Mouse (Mus musculus) hindbrain, embryonic 11.5 days (tissue): ENCODE results near the gene Pycr1. TPM values are rescaled to one million over a fixed set of nuclear protein-coding genes. Genes with fewer than 3 reads are reported as not detected.

Source experiments
- ATAC-seq: fragments of 200-750 bp; cut with Nextera tagmentation; 2 replicates; pipeline ENCODE4 v1.8.0; 2017; ENCODE audit warnings: mild to moderate bottlenecking, moderate TSS enrichment, moderate library complexity; ENCODE audit not compliant: low FRiP score
- DNase-seq: peaks from one replicate; pipeline ENCODE4 v3.0.0-alpha.2; 2015; ENCODE audit warnings: low spot score
- H3K27ac ChIP-seq: fragments of 300-500 bp; sonication (generic); 2 replicates; pipeline ENCODE4 v1.5.1; 2014; ENCODE audit warnings: mild to moderate bottlenecking, low read depth, low read length
- H3K27me3 ChIP-seq: fragments of 300-500 bp; sonication (generic); 2 replicates; pipeline ENCODE4 v1.6.1; 2014; ENCODE audit warnings: mild to moderate bottlenecking, low read length, moderate library complexity, mixed read lengths; ENCODE audit not compliant: control insufficient read depth, insufficient read depth
- H3K36me3 ChIP-seq: fragments of 300-500 bp; sonication (generic); 2 replicates; pipeline ENCODE4 v1.6.1; 2014; ENCODE audit warnings: mild to moderate bottlenecking, low read length, moderate library complexity, mixed read lengths; ENCODE audit not compliant: control insufficient read depth, insufficient read depth
- H3K4me1 ChIP-seq: fragments of 300-500 bp; sonication (generic); replicated peaks from 2 replicates; pipeline ENCODE4 v1.6.1; 2014; ENCODE audit warnings: low read length, mixed read lengths; ENCODE audit not compliant: control insufficient read depth, insufficient read depth
- H3K4me2 ChIP-seq: fragments of 300-500 bp; sonication (generic); replicated peaks from 2 replicates; pipeline ENCODE4 v1.6.1; 2014; ENCODE audit warnings: mild to moderate bottlenecking, low read depth, low read length
- H3K4me3 ChIP-seq: fragments of 300-500 bp; sonication (generic); 2 replicates; pipeline ENCODE4 v1.5.1; 2014; ENCODE audit warnings: low read depth, low read length
- H3K9ac ChIP-seq: fragments of 300-500 bp; sonication (generic); 2 replicates; pipeline ENCODE4 v1.6.1; 2014; ENCODE audit warnings: low read depth, low read length
- H3K9me3 ChIP-seq: fragments of 300-500 bp; sonication (generic); 2 replicates; pipeline ENCODE4 v1.6.1; 2016; ENCODE audit warnings: low read length; ENCODE audit not compliant: control insufficient read depth
- WGBS: fragments of 180-500 bp; shearing (Covaris S2); extraction: QIAGEN DNeasy Blood & Tissue Kit; methylation state at CpG from one replicate; pipeline ENCODE4 v1.1.7; 2014; 5-methylcytosine and 5-hydroxymethylcytosine counted together
- polyA plus RNA-seq: library from polyadenylated mRNA; unstranded; fragments of >200 nt; fragmentation: Nextera tagmentation; extraction: Ambion mirVana; gene quantifications from 2 replicates; pipeline ENCODE4 v1.2.1, GENCODE M21; 2014

Pycr1 gene
- polyA plus RNA-seq, 1 experiment from 2014 or later: 28.2 TPM

GRCm38 (mm10) chr11:120597240-120598235 is 46.0 kb downstream of the Pycr1 start:
- Histone ChIP-seq H3K27ac (peak overlapping the region; percentile 88), H3K9me3 (no peaks in the 10 kb centered on the region), H3K4me2 (peak overlapping the region; percentile 92), H3K4me3 (peak overlapping the region; percentile 100), H3K36me3 (peaks cover 15% of the 10 kb centered on the region), H3K9ac (peak overlapping the region; percentile 99), H3K4me1 (peaks cover 7% of the 10 kb centered on the region; the same call in 1 of the 2 replicates), H3K27me3 (no peaks in the 10 kb centered on the region)
- DNase-seq: no peak
- WGBS: 6% methylated on average over 59 of the region's 99 CpGs
- peak; percentile 73 for ATAC-seq

DNA sequence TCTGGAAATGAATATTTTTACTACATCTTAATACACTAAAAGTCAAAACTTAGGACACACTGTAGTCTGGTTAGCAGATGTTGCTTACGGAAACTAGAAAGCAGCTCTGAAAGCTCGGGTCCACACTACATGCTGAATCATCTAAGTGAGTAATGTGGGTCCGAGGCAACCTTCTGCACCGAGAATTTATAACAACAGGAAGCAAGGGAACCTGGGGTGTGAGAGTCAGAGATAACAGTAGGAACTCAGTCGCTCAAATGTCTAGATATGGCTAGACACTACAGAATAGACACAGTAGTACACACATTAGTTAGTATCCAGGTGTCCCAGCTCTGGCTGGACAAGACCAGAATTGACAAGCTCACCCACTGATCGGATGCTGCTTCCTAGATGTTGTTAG is 55.0 kb downstream of the Pycr1 start:
- ATAC-seq (no peak), DNase-seq (no peak)
- Histone ChIP-seq H3K27ac (no peak overlapping the region), H3K9ac (no peak overlapping the region), H3K36me3 (peaks cover 27% of the 10 kb centered on the region), H3K4me3 (no peak overlapping the region), H3K4me2 (no peak overlapping the region), H3K9me3 (no peaks in the 10 kb centered on the region), H3K27me3 (no peaks in the 10 kb centered on the region), H3K4me1 (no peaks in the 10 kb centered on the region)
- 94% methylated on average over 6 of the region's 6 CpGs for WGBS

Other genes with a start within 250 kb of the Pycr1 start
- gene Nploc4, start 206.1 kb downstream of the Pycr1 start, polyA plus RNA-seq: 37.5 and 40.3 TPM in 2 replicates
- not detected in 2 replicates for gene Tspan10, start 201.1 kb downstream of the Pycr1 start, polyA plus RNA-seq
- 0.18 and 0.26 TPM in 2 replicates for gene Pde6g, start 190.3 kb downstream of the Pycr1 start, polyA plus RNA-seq
- 11.9 and 13.1 TPM in 2 replicates for gene Oxld1, start 185.7 kb downstream of the Pycr1 start, polyA plus RNA-seq
- 25.0 and 30.0 TPM in 2 replicates for gene Ccdc137, start 185.7 kb downstream of the Pycr1 start, polyA plus RNA-seq
- 54.8 and 58.2 TPM in 2 replicates for gene Arl16, start 176.2 kb downstream of the Pycr1 start, polyA plus RNA-seq
- 139 and 141 TPM in 2 replicates for gene Mrpl12, start 159.2 kb downstream of the Pycr1 start, polyA plus RNA-seq
- 35.2 and 35.4 TPM in 2 replicates for gene Slc25a10, start 151.9 kb downstream of the Pycr1 start, polyA plus RNA-seq
- 0.31 and 0.56 TPM in 2 replicates for gene Gcgr, start 113.1 kb downstream of the Pycr1 start, polyA plus RNA-seq
- 245 and 256 TPM in 2 replicates for gene Mcrip1, start 94.0 kb downstream of the Pycr1 start, polyA plus RNA-seq
- not detected in 2 replicates for gene Ppp1r27, start 92.6 kb downstream of the Pycr1 start, polyA plus RNA-seq
- 504 and 527 TPM in 2 replicates for gene P4hb, start 70.5 kb downstream of the Pycr1 start, polyA plus RNA-seq
- gene Arhgdia, start 62.1 kb downstream of the Pycr1 start, polyA plus RNA-seq: 576 and 591 TPM in 2 replicates
- gene Alyref, start 45.4 kb downstream of the Pycr1 start, polyA plus RNA-seq: 686 and 764 TPM in 2 replicates
- gene Anapc11, start 45.3 kb downstream of the Pycr1 start, polyA plus RNA-seq: 195 TPM in 2 replicates
- gene Npb, start 35.3 kb downstream of the Pycr1 start, polyA plus RNA-seq: 0.42 TPM in 1 of 2 replicates, not detected in the other
- 104 and 105 TPM in 2 replicates for gene Pcyt2, start 25.8 kb downstream of the Pycr1 start, polyA plus RNA-seq
- gene Sirt7, start 18.5 kb downstream of the Pycr1 start, polyA plus RNA-seq: 33.2 and 36.6 TPM in 2 replicates
- 21.8 and 23.5 TPM in 2 replicates for gene Mafg, start 10.2 kb downstream of the Pycr1 start, polyA plus RNA-seq
- 0.19 and 0.49 TPM in 2 replicates for gene Myadml2, start 4.4 kb upstream of the Pycr1 start, polyA plus RNA-seq
- gene Notum, start 17.4 kb upstream of the Pycr1 start, polyA plus RNA-seq: 1.7 and 2.1 TPM in 2 replicates
- 117 and 122 TPM in 2 replicates for gene Aspscr1, start 29.2 kb upstream of the Pycr1 start, polyA plus RNA-seq
- gene Cenpx, start 70.0 kb upstream of the Pycr1 start, polyA plus RNA-seq: 115 and 121 TPM in 2 replicates
- 30.7 and 34.4 TPM in 2 replicates for gene Lrrc45, start 70.2 kb upstream of the Pycr1 start, polyA plus RNA-seq
- 17.6 and 18.2 TPM in 2 replicates for gene Rac3, start 77.7 kb upstream of the Pycr1 start, polyA plus RNA-seq
- gene Dcxr, start 83.5 kb upstream of the Pycr1 start, polyA plus RNA-seq: 14.3 and 15.2 TPM in 2 replicates
- gene Cbr2, start 88.3 kb upstream of the Pycr1 start, polyA plus RNA-seq: 0.82 and 1.6 TPM in 2 replicates
- 5.6 and 7.0 TPM in 2 replicates for gene Hmga1b, start 119.0 kb upstream of the Pycr1 start, polyA plus RNA-seq
- 28.8 and 29.4 TPM in 2 replicates for gene Rfng, start 140.4 kb upstream of the Pycr1 start, polyA plus RNA-seq
- 264 and 272 TPM in 2 replicates for gene Gps1, start 140.5 kb upstream of the Pycr1 start, polyA plus RNA-seq
- 70.9 and 71.3 TPM in 2 replicates for gene Dus1l, start 152.6 kb upstream of the Pycr1 start, polyA plus RNA-seq
- gene Fasn, start 180.8 kb upstream of the Pycr1 start, polyA plus RNA-seq: 76.0 and 94.1 TPM in 2 replicates